Mouse (Mus musculus) 416B (cell line): Measurements from ENCODE around the gene Chn1.

Experiments used
- DNase-seq: peaks from one replicate; pipeline ENCODE4 v3.0.0; 2011; ENCODE audit warnings: low read depth

Gene Chn1

GRCm38 (mm10) chr2:73746375-73746770 lies 28.8 kb downstream of the Chn1 start:
- DNase-seq = no peak

- DNase-seq = peak; percentile 37
These were observed 29.3 kb downstream of the Chn1 start for GRCm38 (mm10) chr2:73745647-73746374.

DNA sequence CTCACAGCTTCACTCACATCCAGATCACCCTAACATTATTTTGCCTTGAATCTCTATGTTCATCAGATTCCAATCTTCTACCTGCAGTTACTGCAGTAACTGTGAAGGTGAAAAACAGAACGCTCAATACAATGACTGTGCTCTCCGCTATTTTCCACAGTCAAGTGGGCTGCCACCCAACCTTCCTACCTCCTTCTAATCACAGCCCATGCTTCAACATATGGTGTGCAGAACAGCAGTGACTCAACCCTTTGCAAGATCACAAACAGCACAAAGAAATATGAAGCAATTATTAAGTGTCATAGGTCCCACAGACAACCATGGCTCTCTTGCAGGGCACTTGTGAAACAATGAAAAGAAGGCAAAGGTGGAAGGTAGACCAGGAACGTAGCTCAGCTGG lies 33.9 kb downstream of the Chn1 start:
- no peak for DNase-seq

GRCm38 (mm10) chr2:73727868-73728267 lies 47.3 kb downstream of the Chn1 start:
- DNase-seq = no peak

- no peak for DNase-seq
These were observed 50.2 kb downstream of the Chn1 start for GRCm38 (mm10) chr2:73724934-73725333.

DNA sequence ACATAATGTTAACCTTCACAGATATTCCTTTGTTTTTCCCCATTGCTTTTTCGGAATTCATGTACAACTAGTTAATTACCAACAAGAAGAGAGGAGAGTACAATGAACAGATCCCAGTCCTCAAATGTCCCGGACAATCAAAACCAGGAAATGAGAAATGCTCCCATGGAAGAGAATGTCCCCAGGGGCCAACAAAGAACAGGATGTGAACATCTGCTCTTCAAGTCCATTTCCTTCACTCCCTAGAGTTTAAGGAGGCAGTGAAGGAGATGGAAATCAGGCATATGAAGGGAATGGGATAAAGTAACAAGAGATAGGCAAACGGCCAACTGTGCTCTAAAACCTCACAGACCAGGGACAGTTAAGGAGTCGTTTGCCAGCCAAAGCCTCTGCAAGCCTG lies 53.3 kb downstream of the Chn1 start:
- no peak for DNase-seq

DNA sequence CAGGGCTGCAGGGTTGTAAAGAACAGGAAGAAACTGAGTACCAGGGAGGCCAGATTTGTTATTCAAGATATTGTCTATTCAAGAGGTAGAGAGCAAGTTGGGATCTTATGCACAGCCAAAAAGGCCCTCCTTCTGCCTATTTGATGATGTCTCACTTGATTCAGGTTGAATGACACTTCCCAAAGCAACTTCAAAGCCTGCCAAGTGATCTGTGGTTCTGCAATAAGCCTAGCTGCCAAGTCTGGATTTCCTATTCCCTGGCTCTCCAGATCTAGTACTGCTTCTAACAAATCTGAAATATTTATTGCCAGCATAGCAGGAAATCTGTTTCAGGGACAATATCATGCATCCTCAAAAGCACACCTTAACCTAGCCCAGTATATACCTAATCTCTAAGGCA lies 62.7 kb downstream of the Chn1 start:
- DNase-seq = no peak

DNA sequence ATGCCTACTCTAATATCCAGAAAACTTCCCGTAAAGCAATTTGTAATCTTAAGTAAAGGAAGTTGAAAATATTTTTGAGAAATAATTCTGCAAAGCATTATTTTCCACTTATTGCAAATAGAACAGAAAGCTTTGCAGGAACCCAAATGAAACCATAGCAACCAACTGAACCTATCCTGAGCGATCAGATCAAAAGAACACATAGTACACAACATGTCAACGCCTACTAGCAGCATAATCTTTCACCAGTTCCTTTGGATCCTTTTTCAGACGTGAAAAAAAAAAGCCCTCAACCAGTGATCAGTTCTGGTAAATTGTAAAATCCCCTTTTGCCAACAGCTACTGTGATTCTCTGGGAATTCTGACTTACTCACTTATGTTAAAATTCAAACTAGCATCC lies 82.1 kb downstream of the Chn1 start:
- DNase-seq = no peak

GRCm38 (mm10) chr2:73690783-73691604 lies 84.2 kb downstream of the Chn1 start:
- DNase-seq = no peak

- DNase-seq = no peak
These were observed 92.6 kb downstream of the Chn1 start for GRCm38 (mm10) chr2:73682500-73682899.

GRCm38 (mm10) chr2:73680425-73681027 lies 94.6 kb downstream of the Chn1 start:
- no peak for DNase-seq

- no peak for DNase-seq
These were observed 106.5 kb downstream of the Chn1 start for GRCm38 (mm10) chr2:73668608-73669007.

DNA sequence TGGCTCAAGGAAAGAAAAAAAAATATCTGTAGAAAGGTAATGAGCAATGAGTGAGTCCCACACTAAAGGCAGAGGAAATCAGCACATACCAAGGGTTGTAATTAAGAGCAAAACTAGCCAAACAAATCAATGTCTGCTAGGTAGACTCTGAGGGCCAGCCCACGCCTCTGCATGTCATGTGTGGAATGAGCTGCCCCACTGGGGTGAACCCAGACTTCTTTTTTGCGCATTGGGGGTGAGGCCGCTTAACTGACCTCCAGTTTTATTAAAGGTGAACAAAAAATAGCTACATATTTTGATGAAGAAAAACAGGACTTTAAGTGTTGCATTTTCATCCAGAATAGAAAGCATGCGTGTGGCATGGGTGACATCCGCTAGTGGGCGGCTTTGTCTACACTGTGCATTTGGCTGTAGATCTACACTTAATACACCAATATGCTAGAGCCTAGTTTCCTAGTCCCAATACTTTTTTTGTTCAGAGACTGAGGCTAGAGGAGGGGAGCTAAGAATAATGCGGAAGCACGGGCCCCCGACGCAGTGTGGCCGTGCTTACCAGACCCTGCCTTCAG lies 114.5 kb downstream of the Chn1 start:
- DNase-seq = no peak

DNA sequence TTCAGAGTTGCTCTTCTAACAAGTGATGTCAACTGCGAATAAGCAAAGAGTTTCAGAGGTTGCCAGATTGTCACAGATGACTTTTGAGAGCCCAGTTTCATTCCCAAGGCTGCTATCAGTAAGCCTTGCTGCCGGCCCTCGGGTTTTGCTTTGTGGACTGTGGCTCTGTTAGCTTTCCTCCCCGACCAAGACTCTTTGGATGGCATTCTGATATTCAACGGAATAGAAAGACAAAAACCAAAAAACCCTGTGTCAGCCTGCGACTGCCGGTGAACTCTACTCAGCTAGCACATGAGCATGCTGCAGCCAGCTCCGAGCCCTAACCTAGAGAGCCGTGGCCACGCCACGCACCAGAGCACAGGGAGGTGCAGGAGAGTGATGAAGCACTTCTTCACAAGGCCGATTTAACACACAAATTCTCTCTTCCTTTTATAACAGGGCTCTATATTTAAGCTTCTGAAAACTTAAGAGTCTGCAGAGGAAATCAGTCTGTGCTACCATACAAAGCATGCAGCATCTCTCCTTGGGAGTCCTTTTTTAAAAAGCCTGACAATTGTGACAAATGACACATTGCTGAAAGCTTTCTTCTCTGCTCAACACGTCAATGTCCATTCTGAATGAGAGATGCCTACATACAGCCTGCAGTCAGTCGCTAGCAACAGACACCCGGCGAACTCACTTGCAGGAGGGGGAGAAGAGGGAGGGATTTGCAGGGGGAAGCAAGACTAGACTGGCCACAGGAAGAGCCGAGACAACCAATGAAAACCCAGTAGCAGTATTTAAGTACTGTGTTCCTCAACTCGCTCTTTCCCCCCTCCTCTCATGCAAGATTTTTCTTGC lies 115.2 kb downstream of the Chn1 start:
- no peak for DNase-seq

DNA sequence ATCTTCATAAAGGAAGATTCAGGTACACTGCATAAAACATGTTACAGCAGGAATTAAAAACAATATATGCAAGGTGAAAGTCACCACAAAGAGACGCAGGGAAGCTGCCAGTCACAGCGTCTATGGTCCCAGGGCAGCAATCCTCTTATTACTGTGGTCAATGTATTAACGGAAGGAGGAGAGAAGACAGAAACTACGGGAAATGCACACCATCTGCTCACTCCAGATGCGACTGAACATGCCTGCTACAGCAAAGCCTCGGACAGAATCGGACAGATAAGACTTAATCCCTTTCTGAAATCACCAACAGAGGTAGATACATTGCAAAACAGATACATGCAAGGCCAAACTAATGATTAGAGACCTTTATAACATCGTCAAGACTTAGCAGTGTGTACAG lies 116.1 kb downstream of the Chn1 start:
- DNase-seq = no peak

DNA sequence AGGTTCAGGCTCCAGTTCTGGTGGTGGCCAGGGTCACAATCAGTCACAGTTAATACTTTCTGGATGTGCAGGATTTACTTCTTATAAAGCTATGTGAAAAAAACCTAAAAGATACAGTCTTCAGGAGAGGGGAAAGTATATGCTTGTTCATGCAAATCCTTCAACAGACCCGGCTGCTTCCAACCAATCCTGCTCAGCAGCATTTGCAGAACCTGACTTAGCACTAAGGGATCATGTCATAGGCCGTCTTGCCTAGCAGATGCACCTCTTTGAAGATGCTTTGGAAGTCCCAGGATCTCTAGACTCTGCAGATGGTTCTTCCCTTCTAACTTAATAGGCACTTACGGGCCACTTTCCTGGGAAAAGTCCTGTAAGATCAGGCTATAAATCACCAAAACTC lies 117.2 kb downstream of the Chn1 start:
- no peak for DNase-seq

- no peak for DNase-seq
These were observed 118.0 kb downstream of the Chn1 start for GRCm38 (mm10) chr2:73657151-73657550.

- no peak for DNase-seq
These were observed 119.5 kb downstream of the Chn1 start for GRCm38 (mm10) chr2:73655663-73656062.

DNA sequence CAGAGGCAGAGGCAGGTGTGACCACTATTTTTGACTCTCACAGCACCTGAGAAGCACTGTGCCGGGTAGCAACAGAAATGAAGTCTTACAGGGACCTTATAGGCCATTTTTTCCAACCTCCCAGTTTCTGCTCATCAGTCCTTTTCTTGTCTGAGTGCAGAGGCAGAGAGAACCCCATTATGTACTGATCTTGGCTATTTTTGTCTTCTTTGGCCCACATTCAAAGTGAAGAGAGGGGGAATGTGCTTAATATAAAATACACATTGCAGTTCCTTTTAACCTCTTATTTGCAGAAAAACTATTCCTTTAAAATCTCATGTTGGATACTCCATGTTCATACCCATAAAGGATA lies 120.3 kb downstream of the Chn1 start:
- DNase-seq = no peak

GRCm38 (mm10) chr2:73654059-73654891 lies 120.9 kb downstream of the Chn1 start:
- DNase-seq = no peak

- DNase-seq = no peak
These were observed 137.5 kb downstream of the Chn1 start for GRCm38 (mm10) chr2:73637688-73638087.
